Mouse (Mus musculus): ENCODE measurements around the gene Brca2. TPM values are rescaled to one million over a fixed set of nuclear protein-coding genes. Genes with fewer than 3 reads are reported as not detected.
"Not testable (repeated sequence)": the region's sequence is repeated elsewhere in the genome, so short reads cannot be mapped to it uniquely, and the experiment has no call there.

Brca2 gene
- polyA plus RNA-seq (2015; fragmentation: Nextera tagmentation; extraction: Ambion mirVana), result 11.6 and 13.9 TPM in 2 replicates

DNA sequence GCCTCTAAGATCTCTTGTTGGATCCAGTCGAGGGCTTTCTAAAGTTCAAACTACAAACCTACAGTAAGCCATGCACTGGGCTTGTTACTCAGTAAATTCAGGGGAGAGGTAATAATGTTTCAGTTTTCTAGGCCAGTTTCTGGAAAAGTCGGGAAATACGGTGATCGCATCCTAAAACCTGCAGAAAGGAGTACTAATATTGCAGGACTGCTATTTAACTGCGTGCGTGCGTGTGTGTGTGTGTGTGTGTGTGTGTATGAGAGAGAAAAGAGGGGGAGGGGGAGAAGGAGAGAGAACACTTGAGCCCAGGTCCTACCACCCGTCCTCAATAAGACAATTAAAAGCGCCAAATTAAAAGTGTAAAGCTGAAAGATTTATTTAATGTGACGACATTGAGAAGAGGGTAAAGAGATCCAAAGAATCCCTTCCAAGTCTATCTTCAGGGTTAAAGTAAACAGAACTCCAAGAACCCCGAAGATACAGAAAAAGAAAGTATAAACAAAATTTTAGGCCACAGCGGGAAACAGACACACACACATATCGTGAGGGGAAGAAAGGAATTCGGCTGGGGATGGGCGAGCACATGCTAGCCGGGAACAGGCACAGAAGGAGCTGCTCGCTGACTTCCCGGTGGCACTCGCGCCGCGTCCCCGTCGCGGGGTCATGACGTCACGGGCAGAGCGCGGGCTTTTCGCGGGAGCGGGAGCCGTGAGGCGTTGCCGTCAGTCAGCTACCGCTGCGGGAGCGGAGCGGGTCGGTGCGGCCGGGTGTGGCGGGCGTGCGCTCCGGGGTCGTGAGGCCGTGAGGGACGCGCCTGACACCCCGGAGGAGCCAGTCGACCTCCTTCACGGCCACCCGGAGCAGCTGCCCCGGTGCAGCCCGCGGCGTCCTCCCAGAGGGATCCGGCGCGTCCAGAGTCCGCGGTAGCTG is at the start of gene Brca2:
Gene Brca2 (plus strand): TSS at position 694 of the 930 bp plus-strand sequence.
- peaks cover 9% of the 10 kb centered on the region for H3K4me1 ChIP-seq
- H3K36me3 ChIP-seq, result no peaks in the 10 kb centered on the region
- H3K27ac ChIP-seq (replicated peaks), result peak within 1 kb of the TSS; percentile 80
- peak within 1 kb of the TSS; percentile 73 for H3K9ac ChIP-seq (replicated peaks)
- peak within 1 kb of the TSS; percentile 87 for H3K4me3 ChIP-seq (replicated peaks)
- 6% methylated on average over 63 of the region's 63 CpGs for WGBS
- no peaks in the 10 kb centered on the region for H3K27me3 ChIP-seq (replicated peaks)
- no peaks in the 10 kb centered on the region for H3K9me3 ChIP-seq (replicated peaks)
- peak; percentile 97 for ATAC-seq (ENCODE audit: low FRiP score)
- peak within 1 kb of the TSS; percentile 76 for H3K4me2 ChIP-seq

GRCm38 (mm10) chr5:150477364-150477763 is 45.1 kb upstream of the Brca2 start:
- no peaks in the 10 kb centered on the region for H3K27me3 ChIP-seq (replicated peaks)
- H3K4me2 ChIP-seq, result no peak overlapping the region
- no peak for ATAC-seq (ENCODE audit: low FRiP score)
- no peak overlapping the region for H3K4me3 ChIP-seq (replicated peaks)
- no peaks in the 10 kb centered on the region for H3K4me1 ChIP-seq
- H3K9me3 ChIP-seq (replicated peaks), result no peaks in the 10 kb centered on the region
- no peak overlapping the region for H3K9ac ChIP-seq (replicated peaks)
- WGBS, result 77% methylated on average over 4 of the region's 4 CpGs
- peaks cover 60% of the 10 kb centered on the region for H3K36me3 ChIP-seq
- H3K27ac ChIP-seq (replicated peaks), result no peak overlapping the region

DNA sequence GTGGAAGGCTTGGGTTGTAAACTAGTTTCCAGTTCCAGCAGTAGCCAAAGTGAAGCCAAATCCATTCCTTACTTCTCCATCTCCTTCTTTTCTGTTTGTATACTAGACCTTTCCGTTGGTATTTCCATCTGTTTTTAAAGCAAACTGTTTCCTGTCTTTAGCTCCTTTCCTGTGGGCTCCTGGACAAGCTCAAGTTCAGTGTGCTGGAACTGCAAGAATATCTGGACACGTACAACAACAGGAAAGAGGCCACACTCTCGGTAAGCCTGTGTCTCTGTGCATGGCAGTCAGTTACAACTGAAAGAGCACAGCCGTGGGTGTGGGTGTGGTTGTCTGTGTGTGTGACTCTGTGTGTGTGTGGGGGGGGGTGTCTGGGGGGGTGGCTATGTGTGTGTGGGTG is 43.8 kb upstream of the Brca2 start:
- no peak for ATAC-seq (ENCODE audit: low FRiP score)

DNA sequence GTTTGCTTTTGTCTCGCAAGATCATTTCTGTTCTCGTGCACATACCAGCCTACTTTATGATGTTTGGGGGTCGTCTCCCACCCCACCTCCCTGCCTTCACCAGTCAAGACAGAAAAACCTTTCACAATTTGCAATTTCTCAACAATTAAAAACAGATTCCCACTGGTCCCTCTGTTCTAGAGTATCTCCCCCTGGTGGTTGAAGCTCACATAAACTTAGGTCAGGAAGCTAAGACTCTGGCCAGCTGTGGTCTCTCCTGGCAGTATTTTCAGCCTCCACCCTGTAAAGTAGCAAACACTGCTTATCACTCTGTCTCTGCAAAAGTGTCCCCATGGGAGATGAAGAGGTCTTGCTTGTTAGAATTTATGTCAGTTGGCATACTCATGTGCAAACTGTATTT is 37.2 kb upstream of the Brca2 start:
- Histone ChIP-seq H3K4me1 (no peaks in the 10 kb centered on the region), H3K4me2 (no peak overlapping the region), H3K9me3 (replicated peaks) (no peaks in the 10 kb centered on the region), H3K27ac (replicated peaks) (no peak overlapping the region), H3K9ac (replicated peaks) (no peak overlapping the region), H3K4me3 (replicated peaks) (no peak overlapping the region), H3K27me3 (replicated peaks) (no peaks in the 10 kb centered on the region), H3K36me3 (peaks cover 44% of the 10 kb centered on the region)
- no peak for ATAC-seq (ENCODE audit: low FRiP score)
- 65% methylated on average over 3 of the region's 3 CpGs for WGBS

More for the DNA sequence above, 43.8 kb upstream of the Brca2 start:
- 71% methylated on average over 4 of the region's 4 CpGs for WGBS
- no peak overlapping the region for H3K4me3 ChIP-seq (replicated peaks)
- peaks cover 57% of the 10 kb centered on the region for H3K36me3 ChIP-seq
- H3K9ac ChIP-seq (replicated peaks), result no peak overlapping the region
- H3K27me3 ChIP-seq (replicated peaks), result no peaks in the 10 kb centered on the region
- no peak overlapping the region for H3K4me2 ChIP-seq
- no peaks in the 10 kb centered on the region for H3K9me3 ChIP-seq (replicated peaks)
- no peak overlapping the region for H3K27ac ChIP-seq (replicated peaks)
- no peaks in the 10 kb centered on the region for H3K4me1 ChIP-seq

- WGBS, result 71% methylated on average over 3 of the region's 3 CpGs
- H3K9ac ChIP-seq (replicated peaks), result no peak overlapping the region
- H3K36me3 ChIP-seq, result peaks cover 40% of the 10 kb centered on the region
- no peaks in the 10 kb centered on the region for H3K9me3 ChIP-seq (replicated peaks)
- H3K27me3 ChIP-seq (replicated peaks), result no peaks in the 10 kb centered on the region
- no peaks in the 10 kb centered on the region for H3K4me1 ChIP-seq
- H3K4me3 ChIP-seq (replicated peaks), result no peak overlapping the region
- H3K4me2 ChIP-seq, result no peak overlapping the region
- no peak for ATAC-seq (ENCODE audit: low FRiP score)
- H3K27ac ChIP-seq (replicated peaks), result no peak overlapping the region
These were observed 32.1 kb upstream of the Brca2 start for GRCm38 (mm10) chr5:150490285-150490684.

DNA sequence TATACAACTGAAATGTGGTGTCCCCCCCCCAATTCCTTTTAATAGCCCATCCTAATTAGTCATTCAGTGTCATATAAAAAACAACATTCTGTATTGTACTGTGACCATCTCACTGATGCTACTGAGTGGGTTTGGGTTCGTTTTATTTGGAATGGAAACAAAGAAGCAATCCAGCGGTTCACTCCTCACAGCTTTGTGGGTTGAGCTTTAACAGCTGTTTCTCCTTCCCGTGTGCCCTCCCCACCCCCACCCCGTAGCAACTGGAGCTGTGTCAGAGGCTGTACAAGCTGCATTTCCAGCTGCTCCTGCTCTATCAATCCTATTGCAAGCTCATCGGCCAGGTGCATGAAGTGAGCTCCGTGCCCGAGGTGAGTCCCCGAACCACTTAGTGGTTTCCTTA is 31.6 kb upstream of the Brca2 start:
- Histone ChIP-seq H3K36me3 (peaks cover 45% of the 10 kb centered on the region), H3K27ac (replicated peaks) (no peak overlapping the region), H3K4me3 (replicated peaks) (no peak overlapping the region), H3K4me2 (no peak overlapping the region), H3K4me1 (no peaks in the 10 kb centered on the region), H3K9ac (replicated peaks) (no peak overlapping the region), H3K9me3 (replicated peaks) (no peaks in the 10 kb centered on the region), H3K27me3 (replicated peaks) (no peaks in the 10 kb centered on the region)
- 69% methylated on average over 8 of the region's 8 CpGs for WGBS
- no peak for ATAC-seq (ENCODE audit: low FRiP score)

DNA sequence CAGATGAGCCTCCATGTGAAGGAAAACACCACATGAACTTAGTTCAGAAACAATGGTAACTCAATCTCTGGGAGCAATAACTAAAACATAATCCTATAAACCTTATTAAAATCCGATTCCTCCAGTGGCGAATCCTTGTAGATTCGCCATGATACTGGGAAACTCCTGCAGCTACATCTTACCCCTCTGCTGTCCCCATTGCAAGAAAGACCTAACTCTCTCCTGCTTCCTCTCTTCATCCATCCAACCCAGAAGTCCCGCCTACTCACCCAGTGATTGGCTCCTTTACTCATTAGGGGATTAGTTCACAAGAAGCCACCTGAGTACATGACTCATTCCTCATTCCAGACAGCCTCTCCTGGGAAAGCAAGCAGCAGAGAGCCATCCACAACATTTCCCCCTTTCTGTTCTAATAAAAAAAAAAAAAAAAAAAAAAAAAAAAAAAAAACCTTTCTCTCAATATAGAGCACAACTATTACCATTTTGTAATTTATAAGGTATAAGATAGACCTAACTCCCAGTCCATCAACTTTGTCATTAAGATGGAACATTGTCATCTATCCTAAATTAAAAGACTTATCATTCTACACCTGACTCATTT is 30.8 kb upstream of the Brca2 start:
- H3K4me3 ChIP-seq (replicated peaks); H3K27me3 ChIP-seq (replicated peaks); H3K27ac ChIP-seq (replicated peaks); H3K9me3 ChIP-seq (replicated peaks); H3K4me2 ChIP-seq; ATAC-seq (ENCODE audit: low FRiP score); H3K4me1 ChIP-seq; H3K9ac ChIP-seq (replicated peaks): not testable (repeated sequence)
- H3K36me3 ChIP-seq, result peaks cover 53% of the 10 kb centered on the region
- 94% methylated on average over 4 of the region's 4 CpGs for WGBS

- WGBS, result 48% methylated on average over 6 of the region's 6 CpGs
- no peak for ATAC-seq (ENCODE audit: low FRiP score)
- no peaks in the 10 kb centered on the region for H3K9me3 ChIP-seq (replicated peaks)
- H3K27ac ChIP-seq (replicated peaks), result no peak overlapping the region
- H3K9ac ChIP-seq (replicated peaks), result no peak overlapping the region
- H3K4me2 ChIP-seq, result no peak overlapping the region
- no peaks in the 10 kb centered on the region for H3K4me1 ChIP-seq
- H3K27me3 ChIP-seq (replicated peaks), result no peaks in the 10 kb centered on the region
- no peak overlapping the region for H3K4me3 ChIP-seq (replicated peaks)
- peaks cover 55% of the 10 kb centered on the region for H3K36me3 ChIP-seq
These were observed 26.6 kb upstream of the Brca2 start for GRCm38 (mm10) chr5:150495792-150496191.

DNA sequence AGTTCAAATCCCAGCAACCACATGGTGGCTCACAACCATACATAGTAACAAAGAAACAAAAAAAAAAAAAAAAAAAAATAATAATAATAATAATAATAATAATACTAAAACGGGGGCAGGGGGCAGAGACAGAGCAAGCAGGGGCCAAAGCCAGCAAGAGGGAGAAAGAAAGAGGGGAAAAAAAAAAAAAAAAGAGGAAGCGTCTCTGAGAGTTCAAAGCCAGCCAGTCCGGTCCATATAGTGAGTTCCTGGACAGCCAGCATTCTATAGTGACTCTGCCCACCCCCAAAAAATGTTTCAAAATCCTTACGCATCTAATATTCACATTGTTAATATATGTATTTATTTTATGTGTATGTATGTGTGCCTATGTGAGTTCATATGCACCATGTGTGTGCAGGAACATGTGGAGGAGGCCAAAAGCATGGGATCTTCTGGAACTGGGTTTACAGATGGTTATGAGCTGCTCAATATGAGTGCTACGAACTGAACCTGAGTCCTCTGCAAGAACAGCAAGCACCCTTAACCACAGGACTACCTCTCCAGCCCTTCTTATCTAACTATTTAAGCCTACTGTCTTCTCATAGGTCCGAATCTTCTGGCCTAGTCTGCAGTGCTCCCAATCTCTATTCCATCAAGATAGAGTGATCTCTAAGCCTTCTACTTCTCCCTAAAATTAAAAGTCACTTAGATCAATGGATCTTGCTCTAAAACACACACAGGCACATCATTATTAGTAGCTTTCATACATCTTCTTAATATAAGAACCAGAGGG is 11.8 kb upstream of the Brca2 start:
- WGBS, result 83% methylated on average over 6 of the region's 6 CpGs

DNA sequence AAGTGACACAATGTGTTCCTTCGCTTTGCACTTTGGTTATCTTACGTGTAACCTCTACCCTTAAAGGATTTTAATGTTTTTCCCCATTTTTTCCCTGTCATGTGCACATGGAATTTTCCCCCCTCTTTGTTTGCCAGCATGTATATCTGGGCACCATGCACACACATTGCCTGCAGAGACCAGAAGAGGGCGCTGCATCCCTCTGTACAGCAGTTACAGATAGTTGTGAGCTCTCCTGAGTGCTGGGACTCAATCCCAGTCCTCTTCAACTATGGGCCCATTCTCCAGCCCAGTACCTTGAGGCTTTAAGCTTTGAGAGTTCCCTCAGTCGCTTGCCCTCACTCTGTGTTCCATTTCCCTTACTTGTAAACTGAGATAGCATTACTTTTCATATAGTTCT is 9.2 kb upstream of the Brca2 start:
- Histone ChIP-seq H3K4me2 (no peak overlapping the region), H3K27ac (replicated peaks) (no peak overlapping the region), H3K27me3 (replicated peaks) (no peaks in the 10 kb centered on the region), H3K4me3 (replicated peaks) (no peak overlapping the region), H3K36me3 (no peaks in the 10 kb centered on the region), H3K4me1 (no peaks in the 10 kb centered on the region), H3K9me3 (replicated peaks) (no peaks in the 10 kb centered on the region), H3K9ac (replicated peaks) (no peak overlapping the region)
- 78% methylated on average over 4 of the region's 4 CpGs for WGBS
- ATAC-seq (ENCODE audit: low FRiP score), result no peak

More for the DNA sequence above, 11.8 kb upstream of the Brca2 start:
- Histone ChIP-seq H3K9ac (replicated peaks) (no peak overlapping the region), H3K4me2 (no peak overlapping the region), H3K27ac (replicated peaks) (no peak overlapping the region), H3K36me3 (no peaks in the 10 kb centered on the region), H3K9me3 (replicated peaks) (no peaks in the 10 kb centered on the region), H3K4me3 (replicated peaks) (no peak overlapping the region), H3K4me1 (no peaks in the 10 kb centered on the region), H3K27me3 (replicated peaks) (no peaks in the 10 kb centered on the region)
- no peak for ATAC-seq (ENCODE audit: low FRiP score)

GRCm38 (mm10) chr5:150514027-150514426 is 8.4 kb upstream of the Brca2 start:
- H3K27ac ChIP-seq (replicated peaks), result no peak overlapping the region
- H3K4me2 ChIP-seq, result no peak overlapping the region
- 90% methylated on average over 1 of the region's 1 CpGs for WGBS
- no peaks in the 10 kb centered on the region for H3K4me1 ChIP-seq
- no peaks in the 10 kb centered on the region for H3K9me3 ChIP-seq (replicated peaks)
- H3K36me3 ChIP-seq, result no peaks in the 10 kb centered on the region
- H3K9ac ChIP-seq (replicated peaks), result no peak overlapping the region
- H3K4me3 ChIP-seq (replicated peaks), result no peak overlapping the region
- H3K27me3 ChIP-seq (replicated peaks), result no peaks in the 10 kb centered on the region
- ATAC-seq (ENCODE audit: low FRiP score), result no peak

All from neural tube, embryonic 15.5 days (tissue).